Comparison of ENCODE assay signal across 8 mouse cellular contexts in genomic region chr5:138623478-138623875, GRCm38 (mm10). TPM values are rescaled to one million over a fixed set of nuclear protein-coding genes. Genes with fewer than 3 reads are reported as not detected.
DNase-seq lines count a peak whose midpoint lies in the region; ATAC-seq and TF ChIP-seq lines count a peak whose summit lies in the region.

No protein-coding gene starts in this region.

- no peaks in the 10 kb centered on the region for H3K27me3 ChIP-seq in lung, embryonic 16.5 days (ENCODE audit: control insufficient read depth, insufficient read depth, low read depth, low read length)
- no peaks in the 10 kb centered on the region for H3K27me3 ChIP-seq in embryonic facial prominence, embryonic 14.5 days (replicated peaks; ENCODE audit: control insufficient read depth, insufficient read depth, low read length)
- no peaks in the 10 kb centered on the region for H3K27me3 ChIP-seq in limb, embryonic 12.5 days
- no peaks in the 10 kb centered on the region for H3K27me3 ChIP-seq in small intestine, adult 2 months (ENCODE audit: control insufficient read depth, insufficient read depth, low read length)

- peak overlapping the region; percentile 81 for H3K4me3 ChIP-seq in lung, embryonic 16.5 days (ENCODE audit: low read length)
- peak overlapping the region; percentile 82 for H3K4me3 ChIP-seq in embryonic facial prominence, embryonic 14.5 days (ENCODE audit: low read depth, low read length)
- peak overlapping the region; percentile 76 for H3K4me3 ChIP-seq in limb, embryonic 12.5 days (replicated peaks)
- peak overlapping the region; percentile 72 for H3K4me3 ChIP-seq in small intestine, adult 2 months (ENCODE audit: low read depth, low read length)

- H3K4me2 ChIP-seq in lung, embryonic 16.5 days (ENCODE audit: low read depth, low read length), result peak overlapping the region; percentile 76
- H3K4me2 ChIP-seq in embryonic facial prominence, embryonic 14.5 days (ENCODE audit: low read depth, low read length), result peak overlapping the region; percentile 72
- peak overlapping the region; percentile 69 for H3K4me2 ChIP-seq in limb, embryonic 12.5 days

- no peaks in the 10 kb centered on the region for H3K9me3 ChIP-seq in lung, embryonic 16.5 days (ENCODE audit: control insufficient read depth, low read length)
- H3K9me3 ChIP-seq in embryonic facial prominence, embryonic 14.5 days (ENCODE audit: control insufficient read depth, low read length), result no peaks in the 10 kb centered on the region
- H3K9me3 ChIP-seq in limb, embryonic 12.5 days, result no peaks in the 10 kb centered on the region

- no peak for TF ChIP-seq CTCF in small intestine, adult 2 months (IDR thresholded peaks at IDR 0.05; ENCODE audit: extremely low read depth, insufficient read length, insufficient replicate concordance, low read depth, low read length)

- 6% methylated on average over 3 of the region's 3 CpGs for WGBS in lung, embryonic 16.5 days
- 14% methylated on average over 3 of the region's 3 CpGs for WGBS in embryonic facial prominence, embryonic 14.5 days
- 11% methylated on average over 3 of the region's 3 CpGs for WGBS in limb, embryonic 12.5 days
- WGBS in small intestine, adult 2 months, result 8% methylated on average over 3 of the region's 3 CpGs

- TF ChIP-seq POLR2A in small intestine, adult 2 months (IDR thresholded peaks at IDR 0.05; ENCODE audit: low read depth, low read length), result no peak

- H3K4me1 ChIP-seq in lung, embryonic 16.5 days (replicated peaks; ENCODE audit: control insufficient read depth, insufficient read depth, low read length), result peaks cover 9% of the 10 kb centered on the region
- peaks cover 11% of the 10 kb centered on the region; the same call in 1 of the 2 replicates for H3K4me1 ChIP-seq in embryonic facial prominence, embryonic 14.5 days (ENCODE audit: control insufficient read depth, insufficient read depth, low read length)
- peaks cover 20% of the 10 kb centered on the region for H3K4me1 ChIP-seq in limb, embryonic 12.5 days (replicated peaks)
- peaks cover 4% of the 10 kb centered on the region; the same call in 1 of the 2 replicates for H3K4me1 ChIP-seq in small intestine, adult 2 months (ENCODE audit: control insufficient read depth, insufficient read depth, insufficient read length, low read length)

- H3K27ac ChIP-seq in lung, embryonic 16.5 days (ENCODE audit: low read length), result no peak overlapping the region; the same call in 1 of the 2 replicates
- H3K27ac ChIP-seq in embryonic facial prominence, embryonic 14.5 days (replicated peaks; ENCODE audit: low read depth, low read length), result peak overlapping the region; percentile 85
- H3K27ac ChIP-seq in limb, embryonic 12.5 days, result no peak overlapping the region; the same call in 1 of the 2 replicates
- H3K27ac ChIP-seq in small intestine, adult 2 months (ENCODE audit: insufficient read depth, low read depth, low read length), result no peak overlapping the region

- no peaks in the 10 kb centered on the region for H3K36me3 ChIP-seq in lung, embryonic 16.5 days (ENCODE audit: control insufficient read depth, insufficient read depth, low read length)
- peaks cover under 1% of the 10 kb centered on the region for H3K36me3 ChIP-seq in embryonic facial prominence, embryonic 14.5 days (ENCODE audit: control insufficient read depth, insufficient read depth, low read length)
- H3K36me3 ChIP-seq in limb, embryonic 12.5 days, result peaks cover 2% of the 10 kb centered on the region; the same call in 1 of the 2 replicates
- no peaks in the 10 kb centered on the region for H3K36me3 ChIP-seq in small intestine, adult 2 months (ENCODE audit: control insufficient read depth, insufficient read depth, low read length)

- DNase-seq in lung, postnatal 10 days, result no peak
- DNase-seq in embryonic facial prominence, embryonic 14.5 days (ENCODE audit: low spot score), result peak; percentile 29
- DNase-seq in T-cell, adult 2 months (ENCODE audit: low spot score), result no peak
- DNase-seq in urinary bladder, postnatal 36 days (ENCODE audit: low spot score in 2 of 2), result no peak
- DNase-seq in right cerebral cortex, postnatal 10 days (ENCODE audit: low spot score in 2 of 2), result no peak

- no peak for ATAC-seq in lung, embryonic 16.5 days (ENCODE audit: low read depth)
- ATAC-seq in embryonic facial prominence, embryonic 14.5 days (ENCODE audit: low read depth), result no peak
- no peak for ATAC-seq in limb, embryonic 12.5 days (ENCODE audit: insufficient number of reproducible peaks, insufficient read depth, low FRiP score, low TSS enrichment, low read depth)

- H3K9ac ChIP-seq in lung, embryonic 16.5 days (ENCODE audit: low read length), result peak overlapping the region; percentile 87
- peak overlapping the region; percentile 91 for H3K9ac ChIP-seq in embryonic facial prominence, embryonic 14.5 days (ENCODE audit: low read depth, low read length)
- H3K9ac ChIP-seq in limb, embryonic 12.5 days (replicated peaks), result peak overlapping the region; percentile 89

RNA-seq across cellular contexts. Expression of gene A430033K04Rik, which starts 0.8 kb away (rescaled TPM):
- 14.5 and 14.7 TPM in 2 replicates for polyA plus RNA-seq in lung, embryonic 16.5 days (2015; fragmentation: Nextera tagmentation; extraction: Ambion mirVana)
- polyA plus RNA-seq in embryonic facial prominence, embryonic 14.5 days (2014; fragmentation: Nextera tagmentation; extraction: Ambion mirVana), result 9.4 and 11.1 TPM in 2 replicates
- polyA plus RNA-seq in limb, embryonic 12.5 days (2016; fragmentation: Nextera tagmentation; extraction: Ambion mirVana), result 17.1 and 19.1 TPM in 2 replicates
- 0.28 and 0.62 TPM in 2 replicates for polyA plus RNA-seq in small intestine, adult 2 months (2012; rRNA removed)

RNA-seq across cellular contexts. Expression of gene Zfp68, which starts 3.9 kb away (rescaled TPM):
- polyA plus RNA-seq in lung, embryonic 16.5 days (2015; fragmentation: Nextera tagmentation; extraction: Ambion mirVana), result 76.6 and 81.8 TPM in 2 replicates
- 70.0 and 70.1 TPM in 2 replicates for polyA plus RNA-seq in embryonic facial prominence, embryonic 14.5 days (2014; fragmentation: Nextera tagmentation; extraction: Ambion mirVana)
- polyA plus RNA-seq in limb, embryonic 12.5 days (2016; fragmentation: Nextera tagmentation; extraction: Ambion mirVana), result 77.3 and 86.7 TPM in 2 replicates
- 1.3 and 2.0 TPM in 2 replicates for polyA plus RNA-seq in small intestine, adult 2 months (2012; rRNA removed)

RNA-seq across cellular contexts. Expression of gene 1700123K08Rik, which starts 59.0 kb away (rescaled TPM):
- not detected in 2 replicates for polyA plus RNA-seq in lung, embryonic 16.5 days (2015; fragmentation: Nextera tagmentation; extraction: Ambion mirVana)
- not detected in 2 replicates for polyA plus RNA-seq in embryonic facial prominence, embryonic 14.5 days (2014; fragmentation: Nextera tagmentation; extraction: Ambion mirVana)
- not detected in 2 replicates for polyA plus RNA-seq in limb, embryonic 12.5 days (2016; fragmentation: Nextera tagmentation; extraction: Ambion mirVana)
- polyA plus RNA-seq in small intestine, adult 2 months (2012; rRNA removed), result not detected in 2 replicates

Comparison
In these comparisons a context has a peak if more than half of its experiments do, and no peak if none do; other contexts are left out.
1. RNA of gene Zfp68, which starts 3.9 kb away (polyA plus RNA-seq): 76.6 to 81.8 TPM in lung, embryonic 16.5 days, 77.3 to 86.7 TPM in limb, embryonic 12.5 days and 70.0 to 70.1 TPM in embryonic facial prominence, embryonic 14.5 days; 1.3 to 2.0 TPM in small intestine, adult 2 months; every median in the first group is over 10 times any median in the second.
2. Peak in every context shown above with its lines, with median percentiles within 50 percentile points of each other: H3K4me2 ChIP-seq, H3K4me3 ChIP-seq and H3K9ac ChIP-seq.